Mouse (Mus musculus): ENCODE measurements at regions not wholly inside any gene's neighbourhood (a gene's known extent, or its start where the extent isn't known, plus 50 kb on each side); places are given as distances from the start of the nearest gene placed in this dataset.

GRCm38 (mm10) chr10:60936659-60937516 lies 105.5 kb upstream of the Unc5b start:
- no peak for DNase-seq (ENCODE audit: low spot score in 2 of 2)

- DNase-seq (ENCODE audit: low spot score in 2 of 2) = no peak
Measured at GRCm38 (mm10) chr10:60934297-60935286, 103.2 kb upstream of the Unc5b start.

GRCm38 (mm10) chr10:60933891-60934290 lies 102.5 kb upstream of the Unc5b start:
- DNase-seq (ENCODE audit: low spot score in 2 of 2) = no peak

- no peak for DNase-seq (ENCODE audit: low spot score in 2 of 2)
Measured at GRCm38 (mm10) chr10:60932855-60933254, 101.5 kb upstream of the Unc5b start.

GRCm38 (mm10) chr10:60931891-60932378 lies 100.6 kb upstream of the Unc5b start:
- no peak for DNase-seq (ENCODE audit: low spot score in 2 of 2)

- DNase-seq (ENCODE audit: low spot score in 2 of 2) = no peak
Measured at GRCm38 (mm10) chr10:60928646-60929045, 97.3 kb upstream of the Unc5b start.

GRCm38 (mm10) chr10:60928164-60928563 lies 96.8 kb upstream of the Unc5b start:
- DNase-seq (ENCODE audit: low spot score in 2 of 2) = no peak

GRCm38 (mm10) chr10:60926632-60927031 lies 95.3 kb upstream of the Unc5b start:
- no peak for DNase-seq (ENCODE audit: low spot score in 2 of 2)

GRCm38 (mm10) chr10:60925644-60926043 lies 94.3 kb upstream of the Unc5b start:
- no peak for DNase-seq (ENCODE audit: low spot score in 2 of 2)

- no peak for DNase-seq (ENCODE audit: low spot score in 2 of 2)
Measured at GRCm38 (mm10) chr10:60925198-60925597, 93.8 kb upstream of the Unc5b start.

- DNase-seq (ENCODE audit: low spot score in 2 of 2) = no peak
Measured at GRCm38 (mm10) chr10:60923806-60924205, 92.4 kb upstream of the Unc5b start.

- no peak for DNase-seq (ENCODE audit: low spot score in 2 of 2)
Measured at GRCm38 (mm10) chr10:60920621-60921020, 89.2 kb upstream of the Unc5b start.

- no peak for DNase-seq (ENCODE audit: low spot score in 2 of 2)
Measured at GRCm38 (mm10) chr10:60918020-60918419, 86.6 kb upstream of the Unc5b start.

- DNase-seq (ENCODE audit: low spot score in 2 of 2) = no peak
Measured at GRCm38 (mm10) chr10:60914391-60914790, 83.0 kb upstream of the Unc5b start.

GRCm38 (mm10) chr10:60913456-60913900 lies 82.1 kb upstream of the Unc5b start:
- DNase-seq (ENCODE audit: low spot score in 2 of 2) = no peak

GRCm38 (mm10) chr10:60904351-60904750 lies 73.0 kb upstream of the Unc5b start:
- no peak for DNase-seq (ENCODE audit: low spot score in 2 of 2)

GRCm38 (mm10) chr10:60900992-60901391 lies 69.6 kb upstream of the Unc5b start:
- no peak for DNase-seq (ENCODE audit: low spot score in 2 of 2)

- DNase-seq (ENCODE audit: low spot score in 2 of 2) = no peak
Measured at GRCm38 (mm10) chr10:60893810-60894147, 62.4 kb upstream of the Unc5b start.

GRCm38 (mm10) chr10:60893130-60893809 lies 61.9 kb upstream of the Unc5b start:
- no peak for DNase-seq (ENCODE audit: low spot score in 2 of 2)

- no peak for DNase-seq (ENCODE audit: low spot score in 2 of 2)
Measured at GRCm38 (mm10) chr10:60892730-60893129, 61.3 kb upstream of the Unc5b start.

GRCm38 (mm10) chr10:60891476-60892170 lies 60.2 kb upstream of the Unc5b start:
- DNase-seq (ENCODE audit: low spot score in 2 of 2) = no peak

Data from frontal cortex, postnatal 10 days (tissue).